Mouse (Mus musculus) spleen, postnatal 4 days (tissue): ENCODE data around the gene Bmp8a.
"Not testable (repeated sequence)": the region's sequence is repeated elsewhere in the genome, so short reads cannot be mapped to it uniquely, and the experiment has no call there.

ENCODE experiments used
- DNase-seq, 2 experiments: peaks; one replicate each; pipeline ENCODE4 v3.0.0; 2022; ENCODE audit warnings: low spot score in 2 of 2

The Bmp8a gene

DNA sequence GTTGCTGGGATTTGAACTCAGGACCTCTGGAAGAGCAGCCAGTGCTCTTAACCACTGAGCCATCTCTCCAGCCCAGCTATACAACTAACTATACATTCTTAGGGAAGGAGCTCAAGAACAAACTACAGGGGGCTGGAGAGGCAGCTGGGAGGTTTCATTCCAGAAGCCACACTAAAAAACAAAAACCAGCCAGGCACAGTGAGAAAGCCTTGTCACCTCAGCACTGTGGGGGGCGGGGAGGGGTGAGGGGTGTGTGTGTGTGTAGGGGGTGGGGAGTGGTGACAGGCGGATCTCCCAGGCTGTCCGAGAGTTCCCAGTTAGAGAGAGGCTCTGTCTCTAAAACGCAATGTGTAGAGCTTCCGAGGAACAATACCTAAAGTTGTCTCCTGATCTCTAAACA, 11.7 kb downstream of the Bmp8a start:
- DNase-seq: no peak

DNA sequence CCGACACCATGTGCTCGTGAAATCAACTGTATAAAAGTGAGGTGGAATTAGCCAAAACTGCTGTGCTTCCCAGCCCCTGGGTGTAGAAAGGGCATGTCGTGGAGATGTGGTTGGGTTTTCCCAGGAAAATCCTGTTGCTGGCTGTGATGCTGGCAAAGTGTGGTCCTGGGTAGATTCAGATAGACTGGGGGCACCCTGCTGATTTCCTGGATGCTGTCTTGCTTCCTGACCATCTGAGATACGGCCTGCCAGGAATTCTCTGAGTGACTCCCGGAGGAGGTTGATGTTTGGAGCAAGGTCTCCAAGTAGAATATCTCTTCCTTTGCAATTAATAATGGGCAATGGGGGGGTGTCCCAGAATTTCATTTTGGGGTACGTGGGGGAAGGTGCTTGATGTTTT, 14.1 kb downstream of the Bmp8a start:
- no peak for DNase-seq

DNA sequence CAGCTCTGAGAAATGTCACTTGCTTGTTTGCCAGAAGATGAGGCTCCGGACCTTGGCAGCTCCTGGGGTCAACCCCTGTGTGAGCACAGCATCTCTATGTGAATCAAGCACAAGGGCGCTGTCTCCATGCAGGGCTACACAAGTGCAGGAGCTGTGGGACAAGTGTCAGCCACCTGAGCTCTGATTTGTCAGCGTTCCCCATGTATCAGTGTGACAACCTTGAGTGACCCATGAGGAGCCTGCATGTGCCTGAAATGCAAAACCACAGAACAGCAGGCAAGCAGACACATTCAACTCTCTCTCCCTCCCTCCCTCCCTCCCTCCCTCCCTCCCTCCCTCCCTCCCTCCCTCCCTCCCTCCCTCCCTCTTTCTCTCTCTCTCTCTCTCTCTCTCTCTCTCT, 15.4 kb downstream of the Bmp8a start:
- DNase-seq: no peak

DNA sequence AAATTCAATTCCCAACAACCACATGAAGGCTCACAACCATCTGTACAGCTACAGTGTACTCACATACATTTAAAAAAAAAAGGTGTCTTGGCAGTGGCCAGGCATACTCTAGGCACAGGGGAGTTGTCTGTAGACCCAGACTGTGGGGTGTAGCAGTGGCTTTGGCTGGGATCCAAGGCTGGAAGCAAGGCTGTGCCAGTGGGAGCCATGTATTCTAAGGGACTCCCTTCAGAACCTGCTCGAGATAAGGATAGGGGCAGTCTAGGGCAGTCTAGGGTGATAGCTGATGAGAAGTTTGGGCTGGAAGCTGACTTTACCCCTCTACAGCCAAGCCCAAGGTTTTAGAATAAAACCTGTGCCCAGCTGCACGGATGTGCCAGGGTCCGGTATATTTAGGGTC, 17.0 kb downstream of the Bmp8a start:
- no peak for DNase-seq

DNA sequence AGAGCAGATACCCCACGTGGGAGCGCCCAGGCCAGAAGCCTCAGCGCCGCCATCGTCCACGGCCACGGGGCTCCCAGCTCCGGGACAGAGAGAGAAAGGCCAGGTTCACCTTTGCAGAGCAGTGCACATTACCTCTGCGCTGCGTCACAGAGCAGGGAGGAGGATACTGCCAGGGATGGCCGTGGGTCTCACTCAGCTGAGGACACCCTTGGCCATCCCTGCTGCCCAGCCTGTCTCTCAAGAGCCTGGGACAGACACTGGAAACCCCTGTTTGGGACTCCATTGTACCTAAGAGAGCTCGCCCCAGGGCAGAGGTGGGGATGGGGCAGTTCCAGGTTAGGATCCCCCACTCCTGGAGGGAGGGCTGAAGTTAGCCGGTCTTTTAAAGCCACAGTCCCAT, 19.5 kb downstream of the Bmp8a start, which contains the start of gene Oxct2a:
Gene Oxct2a, minus strand, starts transcription at position 101 of the 400 bp plus-strand sequence.
- DNase-seq: no peak

DNA sequence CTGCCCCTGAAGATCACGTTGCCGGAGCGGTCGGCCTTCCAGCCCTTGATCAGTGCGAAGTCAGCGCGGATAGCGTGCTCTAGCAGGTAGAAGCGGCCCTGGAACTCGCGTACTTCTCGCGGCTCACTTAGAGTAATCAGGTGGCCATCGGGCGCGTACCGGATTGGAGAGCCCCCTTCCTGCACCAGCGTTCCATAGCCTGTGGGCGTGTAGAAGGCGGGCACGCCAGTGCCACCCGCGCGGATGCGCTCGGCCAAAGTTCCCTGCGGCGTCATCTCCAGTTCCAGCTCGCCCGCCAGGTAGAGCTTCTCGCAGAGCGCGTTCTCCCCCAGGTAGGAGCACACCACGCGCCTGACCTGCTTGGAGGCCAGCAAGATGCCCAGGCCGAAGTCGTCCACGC, 20.1 kb downstream of the Bmp8a start:
- not testable (repeated sequence) for DNase-seq

DNA sequence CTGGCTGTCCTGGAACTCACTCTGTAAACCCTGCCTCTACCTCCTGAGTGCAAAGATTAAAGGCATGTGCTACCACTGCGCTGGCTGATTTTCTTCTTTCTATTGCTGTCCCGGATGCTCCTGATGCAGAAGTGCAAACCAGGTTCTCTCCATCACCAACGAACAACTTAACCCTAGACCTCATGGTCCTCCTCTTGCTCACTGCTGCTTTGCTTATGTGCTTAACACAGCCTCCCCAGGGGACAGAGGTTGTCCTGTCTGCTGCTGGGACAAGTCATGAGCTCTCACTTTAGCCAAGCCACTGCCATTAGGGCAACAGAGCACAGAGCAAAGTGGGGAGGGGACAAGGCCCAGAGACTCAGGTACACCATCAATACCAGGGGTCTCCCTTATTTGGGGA, 28.6 kb downstream of the Bmp8a start:
- no peak for DNase-seq

DNA sequence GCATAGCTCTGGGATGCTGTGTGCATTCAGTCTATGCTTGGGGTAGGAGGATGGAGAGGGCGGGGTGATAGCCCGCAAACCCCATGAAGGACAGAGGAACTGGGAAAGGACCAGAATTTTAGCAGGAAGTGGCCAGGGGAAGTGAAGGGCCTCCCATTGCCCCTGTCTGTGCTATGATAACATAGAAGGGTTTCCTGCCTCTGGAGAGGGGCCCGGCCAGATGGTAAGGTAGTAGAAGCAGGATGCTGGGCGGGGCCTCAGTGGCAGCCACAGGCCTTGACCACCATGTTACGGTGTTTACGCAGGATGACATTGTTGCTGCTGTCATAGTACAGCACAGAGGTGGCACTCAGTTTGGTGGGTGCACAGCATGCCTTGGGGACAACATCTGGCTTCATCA, 30.0 kb downstream of the Bmp8a start:
- DNase-seq: no peak

DNA sequence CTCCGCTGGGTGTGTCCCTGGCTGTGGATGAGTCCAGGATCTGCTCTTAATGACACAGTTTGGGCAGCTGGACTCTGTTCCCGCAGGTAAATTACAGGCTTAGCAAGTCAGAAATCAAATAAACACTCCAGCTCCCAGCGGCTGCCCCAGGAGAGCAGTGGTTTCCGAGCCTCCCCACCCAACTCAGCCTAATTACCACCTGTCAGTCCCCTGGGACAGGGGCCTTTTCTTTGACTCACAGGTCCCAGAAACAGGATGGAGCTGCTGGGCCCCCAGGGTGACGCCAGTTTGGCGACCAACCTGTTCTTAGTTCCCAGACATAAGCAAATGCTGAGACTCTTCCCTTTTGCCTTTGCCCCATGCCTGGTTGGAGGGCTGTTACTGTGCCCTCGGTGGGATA, 31.2 kb downstream of the Bmp8a start:
- no peak for DNase-seq

DNA sequence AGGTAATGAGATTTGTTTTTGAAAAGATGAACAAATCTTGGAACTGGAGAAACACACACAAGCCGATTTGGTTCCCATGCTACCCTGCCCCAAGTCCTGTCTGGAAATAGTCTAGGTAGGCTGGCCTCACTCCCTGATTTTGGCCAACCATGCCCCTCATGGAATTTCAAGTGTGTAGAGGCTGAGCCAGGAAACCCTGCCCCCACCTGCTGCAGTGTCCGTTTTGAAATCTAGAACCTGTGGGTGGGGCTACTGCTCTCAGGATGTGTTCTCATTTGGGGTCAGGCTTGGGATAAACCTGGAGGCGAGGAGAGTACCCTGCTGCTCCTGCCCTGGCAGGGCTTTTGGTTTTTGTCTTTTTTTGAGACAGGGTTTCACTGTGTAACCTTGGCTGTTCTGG, 34.8 kb downstream of the Bmp8a start:
- no peak for DNase-seq

DNA sequence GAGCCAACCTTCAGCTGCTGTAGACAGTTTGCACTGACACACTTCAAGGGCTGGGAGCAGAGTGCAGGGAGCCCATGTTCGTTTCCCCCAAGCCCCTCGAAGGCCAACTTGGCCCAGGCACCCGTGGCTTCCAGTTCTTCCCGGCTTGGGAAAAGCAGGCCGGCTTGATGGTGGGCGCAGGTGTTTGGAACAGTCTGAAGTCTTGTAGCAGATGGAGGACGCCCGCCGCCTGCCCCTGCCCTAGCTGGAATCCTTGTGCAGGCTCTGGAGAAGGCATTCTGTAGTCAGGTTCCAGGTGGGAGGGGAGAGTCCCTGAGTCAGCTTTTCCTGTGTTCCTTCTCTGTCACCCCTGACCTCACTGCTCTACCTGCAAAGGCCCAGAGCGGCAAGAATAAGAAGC, 36.1 kb downstream of the Bmp8a start:
- no peak for DNase-seq

DNA sequence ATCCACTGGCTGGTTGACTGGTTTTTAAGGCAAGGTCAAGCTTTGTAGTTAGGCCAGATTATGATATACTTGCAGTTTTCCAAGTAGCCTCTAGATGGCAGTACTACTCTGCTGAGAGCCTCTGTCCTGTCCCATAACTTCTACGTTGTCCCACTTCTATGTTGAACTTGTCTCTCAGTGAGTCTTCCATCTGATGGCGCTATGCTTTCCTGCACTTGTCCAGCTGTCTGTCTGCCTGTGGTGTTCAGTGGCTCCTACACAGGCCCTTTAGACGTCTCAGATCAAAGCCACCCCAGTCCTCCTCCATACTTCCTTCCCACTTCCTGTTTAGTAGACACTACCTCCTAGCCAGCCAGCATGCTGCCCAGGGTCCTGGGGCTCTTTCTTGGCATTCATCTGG, 37.3 kb downstream of the Bmp8a start:
- no peak for DNase-seq

DNA sequence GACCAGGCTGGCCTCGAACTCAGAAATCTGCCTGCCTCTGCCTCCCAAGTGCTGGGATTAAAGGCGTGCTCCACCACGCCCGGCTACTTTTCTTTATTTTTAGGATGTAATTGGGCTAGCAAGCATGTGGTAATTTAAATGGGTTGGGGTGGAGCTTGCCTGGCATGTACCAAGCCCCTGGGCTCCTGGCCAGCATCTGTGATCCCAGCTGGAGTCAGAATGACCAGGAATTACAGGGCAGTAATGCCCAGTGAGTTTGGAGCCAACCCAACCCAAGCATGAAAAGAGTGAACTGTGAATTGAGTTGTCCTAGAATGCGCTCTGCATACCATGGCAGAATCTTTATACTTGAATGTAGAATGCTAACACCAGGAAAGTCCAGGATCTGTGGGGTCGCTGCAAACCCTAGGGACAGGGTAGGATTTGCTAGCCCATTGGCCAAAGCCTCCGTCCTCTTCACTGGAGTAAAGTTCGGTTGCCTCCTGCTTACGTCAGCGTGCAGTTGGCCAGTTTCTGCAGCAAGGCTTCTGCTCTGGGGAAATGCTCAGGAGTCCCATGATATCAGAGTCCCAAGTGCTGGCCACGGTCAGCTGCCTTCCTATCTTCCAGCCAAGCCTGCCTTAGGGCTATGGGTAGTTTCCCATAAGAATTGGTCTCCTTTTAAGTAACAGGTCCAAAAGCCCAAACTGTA, 43.9 kb downstream of the Bmp8a start:
- DNase-seq: no peak

DNA sequence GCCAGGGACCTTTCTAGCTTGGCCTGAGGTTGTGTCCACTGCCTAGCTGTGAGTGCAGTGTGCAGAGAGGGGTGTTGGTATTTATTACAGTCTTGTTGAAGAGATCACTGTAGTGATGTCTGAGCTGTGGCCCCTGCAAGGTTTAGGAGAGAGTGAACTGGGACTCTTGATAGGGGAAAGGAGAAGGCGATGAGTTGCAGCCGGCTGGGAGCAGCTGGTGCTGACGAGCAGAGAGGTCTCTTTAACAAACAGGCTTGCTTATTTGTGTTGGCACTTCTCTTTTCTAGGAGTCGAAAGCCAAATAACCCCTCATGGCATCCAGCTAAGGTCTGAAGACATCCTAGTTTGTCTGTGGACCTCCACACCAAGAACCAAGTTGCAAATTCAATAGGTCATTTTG, 44.8 kb downstream of the Bmp8a start:
- no peak for DNase-seq

DNA sequence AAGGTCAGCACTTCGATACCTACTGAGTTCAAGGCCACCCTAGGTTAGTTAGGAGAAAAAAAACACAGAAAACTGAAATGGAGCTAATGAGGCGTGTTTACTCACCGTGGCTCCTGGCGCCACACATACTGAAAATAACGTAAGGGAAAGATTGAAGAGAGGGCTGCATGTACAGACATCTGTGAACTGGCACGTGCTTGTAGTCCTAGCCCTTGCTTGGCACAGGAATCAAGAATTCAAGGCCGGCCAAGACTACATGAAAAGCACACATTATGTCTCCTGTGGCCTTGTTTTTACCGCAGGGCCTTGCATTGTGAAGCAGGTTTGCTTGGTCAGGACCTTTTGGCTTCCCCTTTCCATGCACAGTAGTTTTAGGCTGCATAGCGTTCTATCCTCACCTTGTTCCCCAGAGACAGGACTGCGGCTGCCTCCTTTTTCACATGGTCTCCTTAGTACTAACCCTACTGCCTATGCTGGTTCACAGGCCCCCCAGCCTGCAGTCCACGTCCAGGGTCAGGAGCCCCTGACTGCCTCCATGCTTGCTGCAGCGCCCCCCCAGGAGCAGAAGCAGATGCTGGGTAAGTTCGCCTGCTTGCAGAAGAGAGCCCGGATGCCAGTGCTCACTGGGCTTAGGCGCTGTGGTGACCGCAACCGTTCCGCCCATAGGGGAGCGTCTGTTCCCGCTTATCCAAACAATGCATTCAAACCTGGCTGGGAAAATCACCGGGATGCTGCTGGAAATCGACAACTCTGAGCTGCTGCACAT, 45.7 kb downstream of the Bmp8a start:
- no peak for DNase-seq

DNA sequence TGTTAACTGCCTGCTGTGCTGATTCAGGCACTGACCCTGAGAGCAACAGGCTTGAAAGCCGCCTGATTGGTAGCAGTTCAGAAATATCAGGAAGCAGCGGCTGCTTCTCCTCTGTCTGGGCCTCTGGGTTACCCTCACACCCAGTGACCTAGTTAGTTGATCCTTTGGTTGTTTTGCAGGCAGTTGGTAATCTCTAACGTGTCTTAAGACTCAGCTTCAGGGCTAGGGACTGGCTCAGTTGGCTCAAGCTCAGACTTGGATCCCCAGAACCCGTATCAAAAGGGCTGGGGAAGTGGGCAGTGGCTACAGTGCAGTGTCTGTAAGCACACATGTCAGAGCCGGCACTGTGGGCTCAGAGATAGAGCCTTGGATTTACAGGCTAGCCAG, 46.9 kb downstream of the Bmp8a start:
- no peak for DNase-seq

DNA sequence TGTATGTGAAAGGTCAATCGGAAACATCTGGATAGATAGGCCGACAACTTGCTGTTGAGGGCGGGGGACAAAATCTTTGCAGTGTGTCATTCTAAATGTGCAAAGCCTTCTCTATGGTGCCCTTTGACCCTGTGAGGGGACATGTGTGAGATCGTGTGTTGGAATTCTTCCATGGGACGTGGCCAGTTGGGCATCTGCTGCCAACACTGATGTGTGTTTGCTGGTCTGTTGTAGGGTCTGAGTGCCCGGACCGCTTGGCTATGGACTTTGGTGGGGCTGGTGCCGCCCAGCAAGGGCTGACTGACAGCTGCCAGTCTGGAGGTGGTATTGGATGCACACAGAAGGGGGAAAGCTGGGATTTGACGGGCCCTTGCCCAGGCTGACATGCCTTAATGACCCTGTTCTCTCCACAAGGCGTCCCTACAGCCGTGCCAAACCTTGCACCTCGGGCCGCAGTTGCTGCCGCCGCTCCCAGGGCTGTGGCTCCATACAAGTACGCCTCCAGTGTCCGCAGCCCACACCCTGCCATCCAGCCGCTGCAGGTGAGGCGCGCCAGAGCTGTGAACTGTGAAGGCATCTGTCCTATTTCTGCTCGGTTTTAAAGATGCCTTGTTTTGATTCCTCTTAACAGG, 47.4 kb downstream of the Bmp8a start:
- no peak for DNase-seq

DNA sequence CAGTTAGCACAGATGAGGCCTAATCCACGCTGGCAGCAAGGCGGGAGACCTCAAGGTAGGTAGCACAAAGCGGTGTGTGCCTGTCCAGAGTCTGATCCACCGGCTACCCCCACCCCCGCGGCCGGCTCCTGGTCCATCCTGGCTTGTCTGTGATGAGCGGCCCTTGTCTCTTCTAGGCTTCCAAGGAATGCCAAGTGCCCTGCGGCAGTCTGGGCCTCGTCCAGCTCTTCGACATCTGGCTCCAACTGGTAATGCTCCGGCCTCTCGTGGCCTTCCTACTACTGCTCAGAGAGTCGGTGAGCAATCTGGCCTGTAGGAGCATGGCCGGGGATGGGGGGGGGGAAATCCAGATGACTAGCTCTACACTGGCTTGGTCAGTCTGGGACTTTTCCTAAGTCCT, 48.0 kb downstream of the Bmp8a start:
- DNase-seq: not testable (repeated sequence)

DNA sequence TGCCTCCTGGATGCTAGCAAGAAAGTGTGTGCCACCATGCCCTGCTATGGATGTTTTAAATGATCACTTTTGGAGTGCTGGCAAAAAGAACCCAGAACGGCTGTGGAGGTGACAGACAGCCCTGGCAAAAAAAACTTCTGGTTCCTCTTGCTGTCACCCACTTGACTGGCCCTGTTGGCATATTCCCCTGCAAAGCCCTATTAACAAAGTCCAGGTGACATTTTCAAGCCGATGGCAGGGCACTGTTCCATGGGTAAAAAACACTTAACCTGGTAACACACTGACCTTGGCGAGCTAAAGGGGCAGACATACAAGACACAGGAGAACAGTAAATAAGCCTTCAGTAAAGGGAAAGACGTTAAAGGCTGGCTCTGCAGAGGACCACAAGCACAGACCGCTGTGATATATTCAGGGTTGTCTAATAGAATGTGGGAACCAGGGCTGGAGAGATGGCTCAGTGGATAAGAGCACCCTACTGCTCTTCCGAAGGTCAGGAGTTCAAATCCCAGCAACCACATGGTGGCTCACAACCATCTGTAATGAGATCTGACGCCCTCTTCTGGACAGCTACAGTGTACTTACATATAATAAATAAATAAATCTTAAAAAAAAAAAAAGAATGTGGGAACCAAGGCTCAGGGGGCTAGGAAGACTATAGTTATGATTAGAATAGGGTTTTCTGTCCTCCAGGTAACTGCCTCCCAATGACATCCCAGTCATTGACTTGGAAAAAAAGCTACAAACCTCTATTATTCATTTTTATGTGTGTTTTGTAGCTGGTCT, 49.2 kb downstream of the Bmp8a start:
- no peak for DNase-seq

DNA sequence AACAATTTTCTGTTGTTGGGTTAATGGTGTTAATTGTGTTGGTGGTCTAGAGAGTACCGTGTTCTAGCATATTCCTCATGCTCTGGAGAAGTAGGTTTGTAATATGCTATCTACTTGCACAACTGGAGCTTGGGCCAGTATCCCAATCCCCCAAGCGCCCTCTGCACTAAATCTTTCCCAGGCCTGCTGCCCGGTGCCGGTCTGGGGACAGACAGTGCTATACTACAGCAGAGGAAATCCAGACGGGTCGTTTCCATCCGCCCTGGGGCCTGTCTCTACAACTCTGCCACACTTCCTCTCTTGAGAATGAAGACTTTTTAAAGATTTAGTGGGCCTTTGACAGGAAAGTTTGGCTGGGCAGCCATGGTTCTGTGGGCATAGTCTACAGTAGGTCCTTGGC, 50.1 kb downstream of the Bmp8a start:
- peak in 1 of 2 experiments; percentile 55 for DNase-seq

DNA sequence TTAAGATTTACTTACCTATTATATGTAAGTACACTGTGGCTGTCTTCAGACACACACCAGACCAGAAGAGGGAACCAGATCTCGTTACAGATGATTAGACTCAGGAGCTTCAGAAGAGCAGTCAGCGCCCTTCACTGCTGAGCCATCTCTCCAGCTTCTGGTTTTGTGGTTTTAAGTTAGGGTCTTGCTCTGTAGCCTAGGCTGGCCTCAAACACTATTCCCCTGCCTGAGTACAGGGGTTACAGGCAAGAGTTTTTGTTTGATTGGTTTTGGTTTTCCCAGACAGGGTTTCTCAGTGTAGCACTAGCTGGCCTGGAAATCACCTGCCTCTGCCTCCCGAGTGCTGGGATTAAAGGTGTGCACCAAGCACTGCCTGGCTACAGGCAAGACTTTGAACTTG, 50.7 kb downstream of the Bmp8a start:
- no peak for DNase-seq

DNA sequence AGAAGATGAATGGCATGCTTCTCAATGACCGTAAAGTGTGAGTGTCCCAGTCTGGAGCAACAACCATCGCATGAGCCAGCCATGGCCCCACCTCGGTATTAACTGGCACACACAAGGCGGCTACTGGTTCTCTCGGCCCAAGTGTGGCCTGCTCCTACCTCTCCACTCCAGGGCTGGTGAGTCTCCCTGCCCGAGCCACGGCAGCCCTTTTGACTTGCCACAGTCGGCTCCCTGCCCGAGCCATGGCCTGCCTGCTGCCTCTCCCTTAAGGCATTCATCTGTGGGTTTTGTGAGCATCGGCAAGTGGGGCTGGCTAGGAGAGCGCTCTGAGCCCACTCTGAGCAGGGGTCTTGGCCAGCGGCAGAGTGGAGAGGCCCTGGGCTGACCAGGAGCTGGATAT, 54.0 kb downstream of the Bmp8a start:
- DNase-seq: no peak
